ENCODE assay signal across 9 mouse cellular contexts in genomic region chr6:125008060-125008459, GRCm38 (mm10). TPM values are rescaled to one million over a fixed set of nuclear protein-coding genes. Genes with fewer than 3 reads are reported as not detected.
DNase-seq lines count a peak whose midpoint lies in the region; ATAC-seq lines count a peak whose summit lies in the region.
"Had no signal": no experiment of that assay in that cellular context is flagged by ENCODE, and none has a peak within 500 bp of the region (broad histone marks: within the 10 kb centered on the region; RNA-seq: fewer than 3 reads in every experiment).

No protein-coding gene starts in this region.

- H3K36me3 ChIP-seq in lung, embryonic 16.5 days (ENCODE audit: control insufficient read depth, insufficient read depth, low read length), result peaks cover 7% of the 10 kb centered on the region; the same call in 1 of the 2 replicates
- H3K36me3 ChIP-seq in embryonic facial prominence, embryonic 14.5 days (ENCODE audit: control insufficient read depth, insufficient read depth, low read length), result peaks cover 25% of the 10 kb centered on the region
- peaks cover 26% of the 10 kb centered on the region for H3K36me3 ChIP-seq in limb, embryonic 10.5 days
- H3K36me3 ChIP-seq in neural tube, embryonic 15.5 days, result peaks cover 17% of the 10 kb centered on the region; the same call in 1 of the 2 replicates

- peak overlapping the region; percentile 56; the same call in 1 of the 2 replicates for H3K27ac ChIP-seq in lung, embryonic 16.5 days (ENCODE audit: low read length)
- peak overlapping the region; percentile 98 for H3K27ac ChIP-seq in embryonic facial prominence, embryonic 14.5 days (replicated peaks; ENCODE audit: low read depth, low read length)
- H3K27ac ChIP-seq in limb, embryonic 10.5 days, result peak overlapping the region; percentile 99
- H3K27ac ChIP-seq in neural tube, embryonic 15.5 days (replicated peaks), result peak overlapping the region; percentile 98

- peaks cover 13% of the 10 kb centered on the region for H3K4me1 ChIP-seq in lung, embryonic 16.5 days (replicated peaks; ENCODE audit: control insufficient read depth, insufficient read depth, low read length)
- peaks cover 25% of the 10 kb centered on the region for H3K4me1 ChIP-seq in embryonic facial prominence, embryonic 14.5 days (ENCODE audit: control insufficient read depth, insufficient read depth, low read length)
- H3K4me1 ChIP-seq in limb, embryonic 10.5 days, result peaks cover 29% of the 10 kb centered on the region
- H3K4me1 ChIP-seq in neural tube, embryonic 15.5 days, result peaks cover 40% of the 10 kb centered on the region

- peak overlapping the region; percentile 71 for H3K4me2 ChIP-seq in lung, embryonic 16.5 days (ENCODE audit: low read depth, low read length)
- peak overlapping the region; percentile 92 for H3K4me2 ChIP-seq in embryonic facial prominence, embryonic 14.5 days (ENCODE audit: low read depth, low read length)
- H3K4me2 ChIP-seq in neural tube, embryonic 15.5 days, result peak overlapping the region; percentile 92

- 37% methylated on average over 13 of the region's 13 CpGs for WGBS in lung, embryonic 16.5 days
- WGBS in embryonic facial prominence, embryonic 14.5 days, result 46% methylated on average over 13 of the region's 13 CpGs
- WGBS in limb, embryonic 10.5 days, result 47% methylated on average over 13 of the region's 13 CpGs
- 48% methylated on average over 13 of the region's 13 CpGs for WGBS in neural tube, embryonic 15.5 days

- no peak for ATAC-seq in lung, embryonic 16.5 days (ENCODE audit: low read depth)
- ATAC-seq in embryonic facial prominence, embryonic 14.5 days (ENCODE audit: low read depth), result no peak
- ATAC-seq in neural tube, embryonic 15.5 days (ENCODE audit: low FRiP score), result peak; percentile 2; the same call in 1 of the 2 replicates
- no peak for ATAC-seq in monocyte, adult 5-6 weeks (replicated peaks; ENCODE audit: insufficient number of reproducible peaks, low FRiP score, low TSS enrichment, poor library complexity, severe bottlenecking)

- H3K9me3 ChIP-seq in lung, embryonic 16.5 days (ENCODE audit: control insufficient read depth, low read length), result no peaks in the 10 kb centered on the region
- no peaks in the 10 kb centered on the region for H3K9me3 ChIP-seq in embryonic facial prominence, embryonic 14.5 days (ENCODE audit: control insufficient read depth, low read length)
- no peaks in the 10 kb centered on the region for H3K9me3 ChIP-seq in limb, embryonic 10.5 days (replicated peaks)
- H3K9me3 ChIP-seq in neural tube, embryonic 15.5 days (replicated peaks), result no peaks in the 10 kb centered on the region

- peak overlapping the region; percentile 76 for H3K4me3 ChIP-seq in lung, embryonic 16.5 days (ENCODE audit: low read length)
- peak overlapping the region; percentile 85 for H3K4me3 ChIP-seq in embryonic facial prominence, embryonic 14.5 days (ENCODE audit: low read depth, low read length)
- peak overlapping the region; percentile 92 for H3K4me3 ChIP-seq in limb, embryonic 10.5 days
- H3K4me3 ChIP-seq in neural tube, embryonic 15.5 days (replicated peaks), result peak overlapping the region; percentile 70

- DNase-seq in lung, postnatal 14 days, result no peak
- DNase-seq in embryonic facial prominence, embryonic 14.5 days (ENCODE audit: low spot score), result no peak
- DNase-seq in limb, embryonic 10.5 days (ENCODE audit: low spot score), result no peak
- DNase-seq in adrenal gland, adult 18-20 months (ENCODE audit: low spot score in 2 of 2), result no peak
- DNase-seq in B cell, adult 2 months, result no peak

- peak overlapping the region; percentile 61 for H3K9ac ChIP-seq in lung, embryonic 16.5 days (ENCODE audit: low read length)
- peak overlapping the region; percentile 68 for H3K9ac ChIP-seq in embryonic facial prominence, embryonic 14.5 days (ENCODE audit: low read depth, low read length)
- H3K9ac ChIP-seq in neural tube, embryonic 15.5 days (replicated peaks), result peak overlapping the region; percentile 63

- peaks cover 6% of the 10 kb centered on the region; the same call in 1 of the 2 replicates for H3K27me3 ChIP-seq in lung, embryonic 16.5 days (ENCODE audit: control insufficient read depth, insufficient read depth, low read depth, low read length)
- H3K27me3 ChIP-seq in embryonic facial prominence, embryonic 14.5 days (replicated peaks; ENCODE audit: control insufficient read depth, insufficient read depth, low read length), result no peaks in the 10 kb centered on the region
- H3K27me3 ChIP-seq in limb, embryonic 10.5 days (ENCODE audit: low read depth, poor library complexity, severe bottlenecking), result peaks cover 21% of the 10 kb centered on the region
- H3K27me3 ChIP-seq in neural tube, embryonic 15.5 days (replicated peaks), result no peaks in the 10 kb centered on the region; the same call in 1 of the 2 replicates

RNA-seq across cellular contexts. Expression of gene Zfp384, which starts 0.9 kb away (rescaled TPM):
- polyA plus RNA-seq in lung, embryonic 16.5 days (2015; fragmentation: Nextera tagmentation; extraction: Ambion mirVana), result 14.0 and 14.3 TPM in 2 replicates
- 10.4 and 11.9 TPM in 2 replicates for polyA plus RNA-seq in embryonic facial prominence, embryonic 14.5 days (2014; fragmentation: Nextera tagmentation; extraction: Ambion mirVana)
- 12.8 and 15.2 TPM in 2 replicates for polyA plus RNA-seq in limb, embryonic 10.5 days (2016; fragmentation: Nextera tagmentation; extraction: Ambion mirVana)
- polyA plus RNA-seq in neural tube, embryonic 15.5 days (2015; fragmentation: Nextera tagmentation; extraction: Ambion mirVana), result 18.5 and 19.5 TPM in 2 replicates
- 10 to 100 TPM; 56.0 to 56.1 TPM for total RNA-seq in adrenal gland, adult 18-20 months (2021)
- 26.0 to 44.7 TPM (median 28.6 TPM) in 3 replicates for total RNA-seq in monocyte, adult 5-6 weeks (2017)

RNA-seq across cellular contexts. Expression of gene Pianp, which starts 11.6 kb away (rescaled TPM):
- polyA plus RNA-seq in lung, embryonic 16.5 days (2015; fragmentation: Nextera tagmentation; extraction: Ambion mirVana), result 0.68 and 0.88 TPM in 2 replicates
- 5.0 and 7.2 TPM in 2 replicates for polyA plus RNA-seq in embryonic facial prominence, embryonic 14.5 days (2014; fragmentation: Nextera tagmentation; extraction: Ambion mirVana)
- 0.40 and 1.4 TPM in 2 replicates for polyA plus RNA-seq in limb, embryonic 10.5 days (2016; fragmentation: Nextera tagmentation; extraction: Ambion mirVana)
- 59.4 and 72.4 TPM in 2 replicates for polyA plus RNA-seq in neural tube, embryonic 15.5 days (2015; fragmentation: Nextera tagmentation; extraction: Ambion mirVana)
- 1 to 10 TPM; 1.6 to 3.0 TPM for total RNA-seq in adrenal gland, adult 18-20 months (2021)
- total RNA-seq in monocyte, adult 5-6 weeks (2017), result not detected in 3 replicates
- total RNA-seq: common myeloid progenitor, adult 5-6 weeks had no signal

RNA-seq across cellular contexts. Expression of gene Ing4, which starts 31.5 kb away (rescaled TPM):
- polyA plus RNA-seq in lung, embryonic 16.5 days (2015; fragmentation: Nextera tagmentation; extraction: Ambion mirVana), result 141 and 142 TPM in 2 replicates
- polyA plus RNA-seq in embryonic facial prominence, embryonic 14.5 days (2014; fragmentation: Nextera tagmentation; extraction: Ambion mirVana), result 99.0 and 112 TPM in 2 replicates
- polyA plus RNA-seq in limb, embryonic 10.5 days (2016; fragmentation: Nextera tagmentation; extraction: Ambion mirVana), result 121 and 145 TPM in 2 replicates
- 129 and 133 TPM in 2 replicates for polyA plus RNA-seq in neural tube, embryonic 15.5 days (2015; fragmentation: Nextera tagmentation; extraction: Ambion mirVana)
- 10 to 100 TPM; 45.3 to 53.4 TPM for total RNA-seq in adrenal gland, adult 18-20 months (2021)
- 118 to 132 TPM (median 119 TPM) in 3 replicates for total RNA-seq in monocyte, adult 5-6 weeks (2017)

RNA-seq across cellular contexts. Expression of gene Acrbp, which starts 41.4 kb away (rescaled TPM):
- 12.9 and 16.4 TPM in 2 replicates for polyA plus RNA-seq in lung, embryonic 16.5 days (2015; fragmentation: Nextera tagmentation; extraction: Ambion mirVana)
- polyA plus RNA-seq in embryonic facial prominence, embryonic 14.5 days (2014; fragmentation: Nextera tagmentation; extraction: Ambion mirVana), result 8.3 and 9.9 TPM in 2 replicates
- 10.1 and 13.0 TPM in 2 replicates for polyA plus RNA-seq in limb, embryonic 10.5 days (2016; fragmentation: Nextera tagmentation; extraction: Ambion mirVana)
- 17.3 and 21.5 TPM in 2 replicates for polyA plus RNA-seq in neural tube, embryonic 15.5 days (2015; fragmentation: Nextera tagmentation; extraction: Ambion mirVana)
- total RNA-seq in adrenal gland, adult 18-20 months (2021), result 1 to 10 TPM; 7.8 to 9.6 TPM
- total RNA-seq in monocyte, adult 5-6 weeks (2017), result 5.5 to 20.2 TPM (median 8.3 TPM) in 3 replicates

RNA-seq across cellular contexts. Expression of gene Cops7a, which starts 42.7 kb away (rescaled TPM):
- 138 and 153 TPM in 2 replicates for polyA plus RNA-seq in lung, embryonic 16.5 days (2015; fragmentation: Nextera tagmentation; extraction: Ambion mirVana)
- 138 and 141 TPM in 2 replicates for polyA plus RNA-seq in embryonic facial prominence, embryonic 14.5 days (2014; fragmentation: Nextera tagmentation; extraction: Ambion mirVana)
- 141 and 150 TPM in 2 replicates for polyA plus RNA-seq in limb, embryonic 10.5 days (2016; fragmentation: Nextera tagmentation; extraction: Ambion mirVana)
- 95.4 and 112 TPM in 2 replicates for polyA plus RNA-seq in neural tube, embryonic 15.5 days (2015; fragmentation: Nextera tagmentation; extraction: Ambion mirVana)
- 100 to 1,000 TPM; 112 to 141 TPM for total RNA-seq in adrenal gland, adult 18-20 months (2021)
- 7.6 to 25.6 TPM (median 21.5 TPM) in 3 replicates for total RNA-seq in monocyte, adult 5-6 weeks (2017)
